Mouse (Mus musculus): ENCODE results near the gene Clk2.
"Not testable (repeated sequence)": the region's sequence is repeated elsewhere in the genome, so short reads cannot be mapped to it uniquely, and the experiment has no call there.

Clk2 gene

DNA sequence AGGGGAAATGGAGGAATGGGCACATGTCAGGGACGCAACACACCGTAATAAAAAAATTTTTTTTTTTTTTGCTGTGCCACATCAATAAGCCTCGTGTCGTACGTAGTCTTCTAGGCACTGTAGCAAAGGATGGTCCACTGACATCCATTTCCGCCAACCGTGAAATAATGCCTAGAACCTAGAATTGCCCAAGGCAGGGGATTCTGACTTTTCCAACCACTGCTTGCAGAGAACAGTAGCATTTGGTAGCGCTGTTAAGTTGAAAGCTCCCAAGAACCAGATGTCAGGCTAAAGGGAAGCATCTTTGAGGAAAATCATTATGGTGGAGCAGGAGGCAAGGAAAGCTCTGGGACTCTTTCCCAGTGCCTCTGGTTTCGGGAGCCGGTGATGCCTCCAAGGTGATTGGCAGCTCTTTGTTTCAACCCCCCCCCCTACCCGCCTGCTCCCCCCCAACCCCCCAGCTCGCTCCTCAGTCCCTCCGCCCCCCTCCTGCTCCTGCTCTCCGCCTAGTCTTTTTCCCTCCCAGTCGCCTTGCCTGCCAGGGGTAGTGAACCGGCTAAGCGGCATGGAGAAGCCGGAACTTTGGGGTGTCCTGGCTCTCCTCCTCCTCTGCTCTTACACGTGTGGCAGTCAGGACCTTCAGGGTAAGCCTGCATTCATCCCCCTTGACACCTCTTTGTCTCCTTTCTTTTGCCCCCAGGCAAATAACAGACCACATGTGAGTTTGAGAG is 50.3 kb downstream of the Clk2 start, which contains the start of gene Thbs3:
Gene Thbs3 (plus strand): TSS at position 500 of the 731 bp plus-strand sequence.
- Histone ChIP-seq H3K27me3 (ENCODE audit: control insufficient read depth, insufficient read depth, low read length, poor library complexity, severe bottlenecking) (no peaks in the 10 kb centered on the region), H3K36me3 (ENCODE audit: control insufficient read depth, insufficient read depth, low read length, poor library complexity, severe bottlenecking) (peaks cover under 1% of the 10 kb centered on the region; the same call in 1 of the 2 replicates)
- no peak for DNase-seq (ENCODE audit: low read depth, low spot score)

- H3K27me3 ChIP-seq (ENCODE audit: control insufficient read depth, insufficient read depth, low read length, poor library complexity, severe bottlenecking), result no peaks in the 10 kb centered on the region
- H3K36me3 ChIP-seq (ENCODE audit: control insufficient read depth, insufficient read depth, low read length, poor library complexity, severe bottlenecking), result no peaks in the 10 kb centered on the region
- peak; percentile 93 for DNase-seq (ENCODE audit: low read depth, low spot score)
Measured at GRCm38 (mm10) chr3:89215853-89216252, 51.3 kb downstream of the Clk2 start.

- H3K27me3 ChIP-seq (ENCODE audit: control insufficient read depth, insufficient read depth, low read length, poor library complexity, severe bottlenecking); DNase-seq (ENCODE audit: low read depth, low spot score); H3K36me3 ChIP-seq (ENCODE audit: control insufficient read depth, insufficient read depth, low read length, poor library complexity, severe bottlenecking): not testable (repeated sequence)
Measured at GRCm38 (mm10) chr3:89216407-89216806, 51.8 kb downstream of the Clk2 start.

- no peak for DNase-seq (ENCODE audit: low read depth, low spot score)
- Histone ChIP-seq H3K36me3 (ENCODE audit: control insufficient read depth, insufficient read depth, low read length, poor library complexity, severe bottlenecking) (no peaks in the 10 kb centered on the region), H3K27me3 (ENCODE audit: control insufficient read depth, insufficient read depth, low read length, poor library complexity, severe bottlenecking) (no peaks in the 10 kb centered on the region)
Measured at GRCm38 (mm10) chr3:89218271-89218670, 53.7 kb downstream of the Clk2 start.

GRCm38 (mm10) chr3:89219546-89219945 is 55.0 kb downstream of the Clk2 start:
- no peaks in the 10 kb centered on the region for H3K27me3 ChIP-seq (ENCODE audit: control insufficient read depth, insufficient read depth, low read length, poor library complexity, severe bottlenecking)
- no peak for DNase-seq (ENCODE audit: low read depth, low spot score)
- H3K36me3 ChIP-seq (ENCODE audit: control insufficient read depth, insufficient read depth, low read length, poor library complexity, severe bottlenecking), result no peaks in the 10 kb centered on the region

DNA sequence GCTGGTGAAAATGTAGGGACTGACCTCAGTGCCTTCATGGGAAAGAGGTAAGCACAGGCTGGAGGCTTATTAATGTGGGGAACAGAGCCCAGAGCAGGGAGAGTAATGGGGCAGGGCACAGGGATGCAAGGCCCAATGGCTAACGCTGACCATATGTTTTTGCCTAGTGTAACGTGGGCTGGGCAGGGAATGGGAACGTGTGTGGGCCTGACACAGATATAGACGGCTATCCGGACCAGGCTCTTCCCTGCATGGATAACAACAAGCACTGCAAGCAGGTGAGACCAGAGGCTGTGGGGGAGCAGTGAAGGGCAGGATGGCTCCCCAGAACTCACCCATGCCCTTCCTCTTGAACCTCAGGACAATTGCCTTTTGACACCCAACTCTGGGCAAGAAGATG is 56.6 kb downstream of the Clk2 start:
- no peak for DNase-seq (ENCODE audit: low read depth, low spot score)
- no peaks in the 10 kb centered on the region for H3K36me3 ChIP-seq (ENCODE audit: control insufficient read depth, insufficient read depth, low read length, poor library complexity, severe bottlenecking)
- H3K27me3 ChIP-seq (ENCODE audit: control insufficient read depth, insufficient read depth, low read length, poor library complexity, severe bottlenecking), result no peaks in the 10 kb centered on the region

- H3K36me3 ChIP-seq (ENCODE audit: control insufficient read depth, insufficient read depth, low read length, poor library complexity, severe bottlenecking), result no peaks in the 10 kb centered on the region
- DNase-seq (ENCODE audit: low read depth, low spot score), result no peak
- no peaks in the 10 kb centered on the region for H3K27me3 ChIP-seq (ENCODE audit: control insufficient read depth, insufficient read depth, low read length, poor library complexity, severe bottlenecking)
Measured at GRCm38 (mm10) chr3:89224796-89225195, 60.2 kb downstream of the Clk2 start.

DNA sequence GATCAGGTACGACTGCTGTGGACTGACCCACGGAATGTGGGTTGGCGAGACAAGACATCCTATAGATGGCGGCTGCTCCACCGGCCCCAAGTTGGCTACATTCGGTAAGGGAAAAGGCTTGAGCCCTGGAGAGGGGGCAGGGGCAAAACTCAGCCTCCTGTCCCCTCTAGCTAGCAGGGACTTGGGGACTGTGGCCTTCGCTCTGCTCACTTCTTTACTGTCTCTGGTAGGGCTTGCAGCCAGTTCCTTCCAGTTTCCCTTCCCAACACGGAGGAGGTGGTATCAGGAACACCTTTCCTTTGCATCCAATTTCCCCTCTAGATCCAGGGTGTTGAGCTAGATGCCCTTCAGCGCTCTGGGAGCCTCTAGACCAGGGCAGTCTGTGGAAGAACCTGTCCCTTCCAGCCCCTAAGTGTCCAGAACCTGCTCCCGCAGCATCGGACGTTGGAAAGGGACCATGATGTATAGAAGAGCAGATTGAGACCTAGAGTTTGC is 60.8 kb downstream of the Clk2 start:
- no peaks in the 10 kb centered on the region for H3K27me3 ChIP-seq (ENCODE audit: control insufficient read depth, insufficient read depth, low read length, poor library complexity, severe bottlenecking)
- H3K36me3 ChIP-seq (ENCODE audit: control insufficient read depth, insufficient read depth, low read length, poor library complexity, severe bottlenecking), result no peaks in the 10 kb centered on the region

DNA sequence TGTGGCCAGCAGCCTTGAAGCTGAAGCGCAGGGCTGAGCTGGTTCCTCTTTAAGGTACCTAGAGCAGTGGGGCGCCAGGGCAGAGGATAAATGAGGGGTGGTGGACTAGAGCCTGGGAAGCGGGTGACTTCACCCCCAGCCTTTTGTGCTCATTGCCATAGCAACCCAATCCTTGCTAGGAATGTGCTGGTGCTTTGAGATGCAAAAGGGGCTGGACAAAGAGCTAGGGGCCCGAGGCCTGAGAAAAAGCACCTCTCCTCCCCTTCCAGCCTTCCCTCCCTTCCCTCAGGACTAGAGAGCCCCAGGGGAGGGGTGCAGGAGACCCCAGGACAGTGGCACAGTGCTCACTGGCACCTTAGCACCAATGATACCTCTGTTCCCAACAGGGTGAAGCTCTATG is 61.3 kb downstream of the Clk2 start:
- Histone ChIP-seq H3K36me3 (ENCODE audit: control insufficient read depth, insufficient read depth, low read length, poor library complexity, severe bottlenecking) (no peaks in the 10 kb centered on the region), H3K27me3 (ENCODE audit: control insufficient read depth, insufficient read depth, low read length, poor library complexity, severe bottlenecking) (no peaks in the 10 kb centered on the region)
- DNase-seq (ENCODE audit: low read depth, low spot score), result no peak

More for the DNA sequence above, 60.8 kb downstream of the Clk2 start:
- no peak for DNase-seq (ENCODE audit: low read depth, low spot score)

GRCm38 (mm10) chr3:89226361-89226760 is 61.8 kb downstream of the Clk2 start:
- Histone ChIP-seq H3K27me3 (ENCODE audit: control insufficient read depth, insufficient read depth, low read length, poor library complexity, severe bottlenecking) (no peaks in the 10 kb centered on the region), H3K36me3 (ENCODE audit: control insufficient read depth, insufficient read depth, low read length, poor library complexity, severe bottlenecking) (no peaks in the 10 kb centered on the region)
- DNase-seq (ENCODE audit: low read depth, low spot score), result no peak
